Mouse (Mus musculus): ENCODE results near the gene Dennd2c. TPM values are rescaled to one million over a fixed set of nuclear protein-coding genes. Genes with fewer than 3 reads are reported as not detected.

The Dennd2c gene
- total RNA-seq (2014; rRNA removed) (0.85 and 1.7 TPM in 2 replicates), polyA plus RNA-seq (2015; fragmentation: Nextera tagmentation; extraction: Ambion mirVana) (0.63 and 0.88 TPM in 2 replicates)

DNA sequence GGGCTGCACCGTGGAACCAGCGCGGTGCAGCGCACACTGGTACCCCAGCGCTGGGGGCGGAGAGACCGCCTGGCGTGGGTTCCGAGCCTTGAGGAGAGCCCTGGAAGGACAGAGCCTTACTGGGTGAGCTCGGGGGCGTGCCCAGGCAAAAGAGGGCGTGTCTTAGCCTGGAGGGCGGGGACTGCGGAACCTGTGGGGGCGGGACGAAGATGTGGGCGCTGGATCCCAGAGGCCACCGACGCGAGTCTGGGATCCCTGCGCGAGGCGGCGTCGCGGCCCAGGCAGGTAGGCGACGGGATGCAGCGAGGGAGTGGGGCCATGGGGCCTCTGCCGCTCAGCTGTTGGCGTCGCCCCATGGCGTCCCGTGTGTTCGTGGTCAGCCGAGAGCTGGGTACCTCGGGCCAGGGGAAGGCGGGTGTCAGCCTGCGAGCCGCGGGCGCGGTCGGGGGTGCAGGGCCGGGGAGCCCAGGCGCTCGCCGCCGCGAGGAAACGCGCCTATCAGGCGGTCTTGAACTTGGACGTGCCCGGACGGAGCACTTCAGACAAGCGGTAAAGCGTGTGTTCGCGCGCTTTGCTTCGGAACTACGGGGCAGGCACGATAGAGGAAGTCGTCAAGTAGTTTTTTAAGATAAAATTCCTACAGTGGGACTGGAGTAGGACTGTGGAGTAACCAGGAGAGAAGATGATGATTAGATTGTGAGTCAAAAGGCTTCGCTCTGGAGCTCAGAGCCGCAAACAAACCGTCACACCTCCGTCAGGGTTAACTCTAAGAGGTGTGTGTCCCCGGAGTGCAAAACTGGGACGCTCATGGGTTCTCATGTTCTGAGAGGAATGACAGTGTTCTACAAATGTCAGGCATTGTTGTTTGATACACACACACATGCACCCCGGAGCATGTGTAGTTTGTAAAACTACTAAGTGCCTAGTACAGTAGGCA is at the start of gene Dennd2c:
TSS of gene Dennd2c (plus strand) at position 151 of the 937 bp plus-strand sequence.
- Histone ChIP-seq H3K27me3 (ENCODE audit: insufficient read depth, low read length) (peaks cover 6% of the 10 kb centered on the region; the same call in 1 of the 2 replicates), H3K36me3 (ENCODE audit: insufficient read depth, low read length) (no peaks in the 10 kb centered on the region), H3K9me3 (ENCODE audit: low read length) (no peaks in the 10 kb centered on the region), H3K27ac (ENCODE audit: low read depth, low read length) (no peak within 1 kb of the TSS), H3K4me3 (ENCODE audit: low read depth, low read length) (peak within 1 kb of the TSS; percentile 64), H3K4me1 (ENCODE audit: insufficient read depth, low read length) (no peaks in the 10 kb centered on the region), H3K9ac (replicated peaks; ENCODE audit: low read length, poor library complexity, severe bottlenecking) (peak within 1 kb of the TSS; percentile 64), H3K4me2 (ENCODE audit: low read depth, low read length, poor library complexity, severe bottlenecking) (peak within 1 kb of the TSS; percentile 96)
- no peak for TF ChIP-seq CTCF (IDR thresholded peaks at IDR 0.05)
- DNase-seq (ENCODE audit: low spot score) (peak; percentile 70), ATAC-seq (ENCODE audit: low FRiP score) (peak; percentile 90)
- 1% methylated on average over 67 of the region's 72 CpGs for WGBS

DNA sequence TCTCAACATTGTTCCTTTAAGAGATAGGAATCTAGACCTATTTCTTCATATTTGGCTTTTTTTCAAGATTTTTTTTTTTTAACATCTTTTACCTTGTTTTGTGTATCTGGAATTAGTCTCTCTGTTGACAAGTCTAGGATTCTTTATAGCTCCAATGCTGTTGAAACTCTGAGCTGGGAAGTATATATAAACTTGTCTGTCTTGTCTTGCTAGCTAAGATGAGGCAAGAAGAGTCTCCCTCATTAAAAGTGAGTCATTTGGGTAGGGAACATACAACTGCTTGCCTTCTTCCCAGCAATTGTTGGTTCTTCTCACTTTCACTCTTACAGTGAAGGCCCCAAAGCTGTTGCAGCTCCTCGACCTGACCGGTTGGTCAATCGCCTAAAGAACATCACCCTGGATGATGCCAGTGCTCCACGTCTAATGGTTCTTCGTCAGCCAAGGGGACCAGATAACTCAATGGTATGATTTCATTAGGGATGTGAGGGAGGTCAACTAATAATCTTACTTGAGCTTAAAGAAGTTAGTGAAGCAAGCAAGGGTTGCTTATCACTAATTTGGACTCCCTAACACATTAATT is 46.3 kb upstream of the Dennd2c start:
- no peak for ATAC-seq (ENCODE audit: low FRiP score)
- no peak overlapping the region for H3K27ac ChIP-seq (ENCODE audit: low read depth, low read length)
- no peaks in the 10 kb centered on the region for H3K4me1 ChIP-seq (ENCODE audit: insufficient read depth, low read length)
- TF ChIP-seq CTCF (IDR thresholded peaks at IDR 0.05), result no peak
- H3K4me3 ChIP-seq (ENCODE audit: low read depth, low read length), result no peak overlapping the region
- H3K9ac ChIP-seq (replicated peaks; ENCODE audit: low read length, poor library complexity, severe bottlenecking), result no peak overlapping the region
- 89% methylated on average over 5 of the region's 5 CpGs for WGBS
- no peak for DNase-seq (ENCODE audit: low spot score)
- H3K9me3 ChIP-seq (ENCODE audit: low read length), result no peaks in the 10 kb centered on the region
- H3K36me3 ChIP-seq (ENCODE audit: insufficient read depth, low read length), result peaks cover 46% of the 10 kb centered on the region
- no peak overlapping the region for H3K4me2 ChIP-seq (ENCODE audit: low read depth, low read length, poor library complexity, severe bottlenecking)
- H3K27me3 ChIP-seq (ENCODE audit: insufficient read depth, low read length), result no peaks in the 10 kb centered on the region

DNA sequence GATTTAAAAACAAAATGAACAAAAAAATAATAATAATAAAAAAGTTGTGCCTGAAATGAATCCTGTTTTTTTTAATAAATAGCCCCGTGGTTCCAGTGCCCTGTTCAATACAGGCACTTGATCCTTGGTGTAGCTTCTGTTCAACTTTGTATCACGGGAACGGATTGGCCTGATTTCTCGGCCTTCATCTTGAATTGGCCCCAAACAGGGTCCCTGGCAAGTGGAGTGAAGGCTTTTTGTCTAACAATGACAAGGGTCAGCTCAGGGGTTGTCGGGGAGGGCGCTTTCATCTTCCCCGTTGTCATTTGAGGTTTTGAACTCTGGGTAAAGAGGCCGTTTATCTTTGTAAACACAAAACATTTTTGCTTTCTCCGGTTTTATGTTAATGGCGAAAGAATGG is 44.7 kb upstream of the Dennd2c start:
- H3K4me2 ChIP-seq (ENCODE audit: low read depth, low read length, poor library complexity, severe bottlenecking), result peak overlapping the region; percentile 66
- no peaks in the 10 kb centered on the region for H3K4me1 ChIP-seq (ENCODE audit: insufficient read depth, low read length)
- H3K9ac ChIP-seq (replicated peaks; ENCODE audit: low read length, poor library complexity, severe bottlenecking), result peak overlapping the region; percentile 24; the same call in 1 of the 2 replicates
- H3K27ac ChIP-seq (ENCODE audit: low read depth, low read length), result peak overlapping the region; percentile 79; the same call in 1 of the 2 replicates
- DNase-seq (ENCODE audit: low spot score) (peak; percentile 31), ATAC-seq (ENCODE audit: low FRiP score) (peak; percentile 57)
- 2% methylated on average over 10 of the region's 10 CpGs for WGBS
- no peaks in the 10 kb centered on the region for H3K27me3 ChIP-seq (ENCODE audit: insufficient read depth, low read length)
- H3K36me3 ChIP-seq (ENCODE audit: insufficient read depth, low read length), result peaks cover 45% of the 10 kb centered on the region
- peak overlapping the region; percentile 69 for H3K4me3 ChIP-seq (ENCODE audit: low read depth, low read length)
- H3K9me3 ChIP-seq (ENCODE audit: low read length), result no peaks in the 10 kb centered on the region
- no peak for TF ChIP-seq CTCF (IDR thresholded peaks at IDR 0.05)

DNA sequence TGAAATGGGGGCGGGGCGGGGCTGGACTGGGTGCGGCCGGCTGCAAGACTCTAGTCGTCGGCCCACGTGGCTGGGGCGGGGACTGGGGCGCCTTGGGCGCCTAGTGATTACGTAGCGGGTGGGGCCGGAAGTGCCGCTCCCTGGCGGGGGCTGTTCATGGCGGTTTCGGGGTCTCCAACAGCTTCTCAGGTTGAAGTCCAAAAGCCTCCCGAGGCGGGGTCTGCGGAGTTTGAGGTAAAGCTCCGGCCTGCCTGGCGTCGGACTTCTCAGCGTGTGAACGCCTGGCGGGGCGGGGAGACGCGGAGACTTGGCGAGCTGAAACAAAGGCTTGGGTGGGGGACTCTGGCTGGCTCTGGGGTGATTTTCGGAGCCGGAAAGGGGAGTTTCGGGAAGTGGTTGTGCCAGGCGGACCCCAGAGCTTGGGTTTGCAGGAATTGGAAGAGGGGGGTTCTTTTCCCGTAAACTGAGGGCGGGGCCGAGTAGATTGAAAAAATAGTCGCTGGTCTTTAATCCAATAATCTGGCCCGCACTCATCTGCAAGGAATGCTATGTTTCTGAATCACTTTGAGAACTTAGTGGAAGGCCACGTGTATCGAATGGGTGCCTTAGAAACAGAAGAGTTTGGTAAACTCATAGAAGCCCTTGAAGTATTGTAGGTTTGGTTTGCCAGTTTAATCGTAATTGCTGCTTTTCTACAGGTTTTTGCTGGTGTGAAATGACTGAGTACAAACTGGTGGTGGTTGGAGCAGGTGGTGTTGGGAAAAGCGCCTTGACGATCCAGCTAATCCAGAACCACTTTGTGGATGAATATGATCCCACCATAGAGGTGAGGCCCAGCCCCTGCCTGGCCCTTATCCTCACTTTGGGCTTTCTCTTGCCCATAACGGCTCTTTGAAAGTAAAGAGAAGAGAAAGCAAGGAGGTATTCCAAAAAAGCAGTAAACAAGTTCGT is 43.9 kb upstream of the Dennd2c start, which contains the start of gene Nras:
TSS of gene Nras (plus strand) at position 79 of the 951 bp plus-strand sequence.
- Histone ChIP-seq H3K27me3 (ENCODE audit: insufficient read depth, low read length) (no peaks in the 10 kb centered on the region), H3K36me3 (ENCODE audit: insufficient read depth, low read length) (peaks cover 47% of the 10 kb centered on the region), H3K4me3 (ENCODE audit: low read depth, low read length) (peak within 1 kb of the TSS; percentile 69), H3K4me1 (ENCODE audit: insufficient read depth, low read length) (no peaks in the 10 kb centered on the region), H3K27ac (ENCODE audit: low read depth, low read length) (peak within 1 kb of the TSS; percentile 79), H3K4me2 (ENCODE audit: low read depth, low read length, poor library complexity, severe bottlenecking) (peak within 1 kb of the TSS; percentile 66), H3K9me3 (ENCODE audit: low read length) (no peaks in the 10 kb centered on the region), H3K9ac (replicated peaks; ENCODE audit: low read length, poor library complexity, severe bottlenecking) (peak within 1 kb of the TSS; percentile 81)
- ATAC-seq (ENCODE audit: low FRiP score) (peak; percentile 99), DNase-seq (ENCODE audit: low spot score) (peak; percentile 97)
- WGBS, result 3% methylated on average over 46 of the region's 46 CpGs
- TF ChIP-seq CTCF (IDR thresholded peaks at IDR 0.05), result 0 out of 2 replicates have a peak, but pooled peaks have one; percentile 3

DNA sequence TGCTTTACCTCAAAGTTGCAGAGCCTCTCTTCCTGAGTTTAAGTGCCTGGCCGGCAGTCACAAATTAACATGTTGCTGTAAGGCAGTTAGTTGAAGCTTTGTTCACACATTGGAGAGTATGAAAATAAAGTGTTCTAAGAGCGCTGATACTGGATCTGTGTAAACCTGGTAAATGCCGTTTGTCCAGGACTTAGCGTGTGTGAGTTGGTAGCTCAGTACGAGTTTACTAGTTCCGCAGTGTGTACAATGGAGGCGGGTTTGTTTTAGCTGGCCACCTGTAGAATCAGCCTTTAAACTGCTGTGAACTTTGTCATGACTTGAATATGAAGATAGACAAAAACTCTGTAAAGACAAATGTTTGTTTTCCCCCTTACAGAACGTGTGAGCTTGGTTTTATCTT is 35.5 kb upstream of the Dennd2c start:
- no peak overlapping the region for H3K4me2 ChIP-seq (ENCODE audit: low read depth, low read length, poor library complexity, severe bottlenecking)
- no peak for DNase-seq (ENCODE audit: low spot score)
- 92% methylated on average over 8 of the region's 8 CpGs for WGBS
- H3K9ac ChIP-seq (replicated peaks; ENCODE audit: low read length, poor library complexity, severe bottlenecking), result no peak overlapping the region
- no peaks in the 10 kb centered on the region for H3K27me3 ChIP-seq (ENCODE audit: insufficient read depth, low read length)
- no peak overlapping the region for H3K4me3 ChIP-seq (ENCODE audit: low read depth, low read length)
- H3K36me3 ChIP-seq (ENCODE audit: insufficient read depth, low read length), result peaks cover 33% of the 10 kb centered on the region; the same call in 1 of the 2 replicates
- no peak for ATAC-seq (ENCODE audit: low FRiP score)
- no peaks in the 10 kb centered on the region for H3K4me1 ChIP-seq (ENCODE audit: insufficient read depth, low read length)
- no peak for TF ChIP-seq CTCF (IDR thresholded peaks at IDR 0.05)
- H3K27ac ChIP-seq (ENCODE audit: low read depth, low read length), result no peak overlapping the region
- H3K9me3 ChIP-seq (ENCODE audit: low read length), result no peaks in the 10 kb centered on the region

Measured in midbrain, postnatal 0 days (tissue).